Mouse (Mus musculus) megakaryocyte, embryonic 14.5 days (primary cell): ENCODE measurements at regions not wholly inside any gene's neighbourhood (a gene's known extent, or its start where the extent isn't known, plus 50 kb on each side); places are given as distances from the start of the nearest gene placed in this dataset.

Experiments used
- H3K27me3 ChIP-seq: replicated peaks from 2 replicates; pipeline ENCODE3; 2012; ENCODE audit warnings: inconsistent platforms
- H3K36me3 ChIP-seq: replicated peaks from 2 replicates; pipeline ENCODE3; 2012; ENCODE audit warnings: low read length, inconsistent platforms, mixed read lengths
- H3K4me1 ChIP-seq: 2 replicates; pipeline ENCODE4 v1.6.1; 2012; ENCODE audit warnings: inconsistent platforms
- H3K4me3 ChIP-seq: replicated peaks from 2 replicates; pipeline ENCODE3; 2012; ENCODE audit warnings: moderate library complexity, mild to moderate bottlenecking, inconsistent platforms
- H3K9me3 ChIP-seq: 2 replicates; pipeline ENCODE4 v1.6.1; 2012; ENCODE audit warnings: inconsistent platforms
- FLI1 ChIP-seq: IDR thresholded peaks from 2 replicates; pipeline ENCODE4 v1.6.1; 2012; ENCODE audit warnings: low read length, inconsistent platforms, mixed read lengths
- GATA1 ChIP-seq: IDR thresholded peaks from 3 replicates; pipeline ENCODE4 v1.6.1; 2012; ENCODE audit warnings: mixed read lengths, low read length, inconsistent platforms, borderline replicate concordance

DNA sequence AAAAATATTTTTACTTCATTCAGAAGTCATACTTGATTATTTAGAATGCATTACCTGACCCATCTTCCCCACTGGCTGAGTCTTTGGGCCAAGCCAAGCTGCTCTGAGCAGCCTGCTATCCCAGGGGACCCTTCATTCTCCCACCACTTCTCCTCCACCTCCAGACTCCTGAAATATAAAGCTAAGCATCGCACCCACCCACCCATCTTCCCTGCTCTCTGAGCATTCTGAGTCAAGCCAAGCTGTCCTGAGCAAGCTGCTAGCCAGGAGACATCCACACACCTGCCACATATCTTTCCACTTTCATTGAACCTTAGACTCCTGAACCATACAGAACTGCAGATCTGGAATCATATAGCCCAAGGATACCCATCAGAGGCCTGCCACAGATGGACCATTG lies 1456.2 kb upstream of the Adam24 start:
- no peaks in the 10 kb centered on the region for H3K36me3 ChIP-seq
- no peaks in the 10 kb centered on the region for H3K9me3 ChIP-seq
- H3K27me3 ChIP-seq: no peaks in the 10 kb centered on the region
- H3K4me3 ChIP-seq: no peak overlapping the region
- TF ChIP-seq GATA1 (no peak), FLI1 (no peak)
- H3K4me1 ChIP-seq: no peaks in the 10 kb centered on the region

DNA sequence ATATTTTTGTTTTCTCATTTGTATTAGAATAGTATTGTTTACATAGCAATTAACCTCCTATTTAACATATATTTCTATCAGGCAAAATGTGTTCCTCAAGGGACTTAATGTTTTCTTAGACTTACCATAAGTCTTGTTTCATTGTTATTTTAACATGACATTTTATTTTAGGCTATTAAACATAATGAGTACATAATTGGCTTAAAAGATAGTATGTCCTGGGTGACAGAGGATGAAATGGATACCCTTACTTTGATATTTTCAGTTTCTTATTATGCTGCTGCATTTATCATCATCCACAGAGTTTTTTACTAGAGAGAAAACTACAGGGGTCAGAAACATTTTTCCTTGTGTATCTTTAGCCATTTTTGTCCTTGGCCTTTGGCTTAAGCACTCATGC lies 1447.6 kb upstream of the Adam24 start:
- Histone ChIP-seq H3K27me3 (no peaks in the 10 kb centered on the region), H3K4me1 (no peaks in the 10 kb centered on the region), H3K4me3 (no peak overlapping the region), H3K9me3 (no peaks in the 10 kb centered on the region), H3K36me3 (no peaks in the 10 kb centered on the region)
- TF ChIP-seq FLI1: no peak
- TF ChIP-seq GATA1: no peak

DNA sequence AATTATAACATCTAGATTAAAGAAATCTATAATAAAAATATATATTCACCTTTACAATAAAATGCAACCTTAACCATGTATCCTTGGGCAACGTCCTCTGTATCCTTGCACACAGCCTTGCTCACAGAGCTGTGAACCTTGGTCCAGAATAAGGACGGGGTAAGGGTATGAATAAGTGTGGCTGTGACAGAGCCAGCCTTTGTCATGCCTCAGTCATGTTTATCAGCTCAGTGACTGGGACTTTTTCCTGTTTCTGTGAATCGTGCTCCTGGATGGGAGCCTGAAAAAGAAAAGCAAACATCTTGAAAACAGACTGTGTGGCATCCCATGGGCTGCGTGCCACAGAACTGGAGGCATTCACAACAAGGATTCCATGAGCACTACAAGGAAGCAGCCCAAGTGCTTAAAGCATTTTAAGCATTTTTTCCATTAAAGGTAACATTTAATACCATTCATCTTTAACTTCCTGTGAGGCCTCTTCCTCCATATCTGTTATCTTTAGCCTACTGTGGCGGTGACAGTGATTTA lies 1405.8 kb upstream of the Adam24 start:
- Histone ChIP-seq H3K4me3 (no peak overlapping the region), H3K36me3 (no peaks in the 10 kb centered on the region), H3K4me1 (no peaks in the 10 kb centered on the region), H3K9me3 (no peaks in the 10 kb centered on the region), H3K27me3 (no peaks in the 10 kb centered on the region)
- TF ChIP-seq GATA1 (no peak), FLI1 (no peak)

DNA sequence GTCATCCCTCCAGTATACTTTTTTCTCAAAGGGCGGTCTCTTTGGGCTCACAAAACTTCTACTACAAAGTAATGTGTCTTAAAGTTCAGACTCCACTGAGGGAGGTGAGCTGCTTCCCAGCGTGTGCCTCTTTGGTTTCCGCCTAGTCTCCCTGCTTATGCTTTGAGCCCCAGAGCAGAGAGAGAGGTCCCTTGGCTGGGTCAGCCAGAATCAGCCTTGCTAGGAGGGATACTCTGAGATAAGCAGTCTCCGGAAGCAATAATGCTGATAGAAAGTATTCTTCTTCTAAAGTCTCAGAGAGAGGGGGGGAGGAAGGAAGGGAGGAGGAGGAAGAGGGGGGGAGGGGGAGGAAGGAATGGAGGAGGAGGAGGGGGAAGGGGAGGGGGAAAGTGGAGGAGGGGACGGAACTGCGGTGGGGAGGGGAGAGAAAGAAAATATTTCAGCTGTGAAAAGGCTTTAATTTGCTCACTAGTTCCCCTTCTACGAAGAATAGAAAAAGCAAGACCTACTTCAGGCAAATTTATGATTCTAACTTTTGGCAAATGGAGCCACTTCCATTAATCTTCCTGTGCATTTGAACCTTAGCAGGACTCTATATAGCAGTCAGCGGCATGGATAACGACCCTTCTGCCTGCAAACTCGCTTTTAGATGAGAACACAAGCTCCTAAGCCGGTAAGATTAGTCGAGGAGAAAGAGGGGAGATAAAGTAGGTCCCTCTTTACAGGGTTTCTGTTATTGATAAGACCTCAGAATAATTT lies 1377.2 kb upstream of the Adam24 start:
- Histone ChIP-seq H3K4me1 (no peaks in the 10 kb centered on the region; the same call in 1 of the 2 replicates), H3K4me3 (peak overlapping the region; percentile 4), H3K36me3 (no peaks in the 10 kb centered on the region), H3K9me3 (no peaks in the 10 kb centered on the region), H3K27me3 (no peaks in the 10 kb centered on the region)
- TF ChIP-seq GATA1: no peak
- no peak for TF ChIP-seq FLI1

DNA sequence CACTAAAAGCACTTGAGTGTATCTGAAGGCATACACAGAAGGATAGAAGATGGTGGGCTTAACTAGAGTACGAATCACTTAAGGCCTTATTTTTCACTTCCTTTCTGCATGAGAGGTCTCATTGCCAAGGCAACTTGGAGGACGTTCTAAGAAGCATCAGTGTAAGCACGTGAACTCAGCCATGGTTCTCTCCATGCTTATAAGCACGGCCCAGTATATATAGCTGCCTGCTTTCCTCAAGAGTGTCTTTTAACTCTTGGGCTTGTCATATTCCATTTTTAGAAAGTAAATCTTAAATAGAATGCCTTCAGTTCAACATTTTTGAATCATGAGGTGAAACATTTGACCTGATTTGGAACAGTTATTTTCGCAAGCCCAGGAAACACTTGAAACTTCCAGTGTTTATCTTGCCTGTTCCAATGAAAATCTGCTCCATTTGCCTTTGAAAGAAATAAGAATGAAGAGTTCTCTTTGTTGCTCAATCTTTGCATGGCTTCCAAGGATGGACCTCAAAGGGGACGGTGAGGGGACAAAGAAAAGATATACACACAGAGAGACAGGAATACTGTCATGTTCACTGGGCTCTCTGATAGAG lies 1371.0 kb upstream of the Adam24 start:
- no peaks in the 10 kb centered on the region for H3K27me3 ChIP-seq
- H3K36me3 ChIP-seq: no peaks in the 10 kb centered on the region
- no peaks in the 10 kb centered on the region for H3K9me3 ChIP-seq
- H3K4me3 ChIP-seq: no peak overlapping the region
- H3K4me1 ChIP-seq: no peaks in the 10 kb centered on the region
- TF ChIP-seq FLI1 (no peak), GATA1 (no peak)

DNA sequence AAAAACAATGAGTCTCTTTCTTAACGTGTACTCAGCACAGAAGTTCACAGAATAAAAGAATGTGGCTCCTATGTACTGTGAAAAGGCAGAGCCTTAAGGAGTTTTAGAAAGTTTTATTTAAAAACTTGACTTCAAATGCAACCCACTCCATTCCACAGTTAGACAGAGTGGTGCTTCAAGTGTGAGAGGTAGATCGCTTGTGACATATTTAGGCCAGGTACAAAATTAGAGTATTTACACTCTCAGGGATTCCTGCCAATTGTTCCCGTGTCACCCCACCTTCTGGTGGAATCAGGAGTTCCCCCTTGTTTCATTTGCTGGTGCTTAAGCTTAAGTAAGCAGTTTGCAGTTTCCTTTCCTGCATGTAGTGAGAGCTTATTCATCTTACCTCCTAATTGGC lies 1361.0 kb upstream of the Adam24 start:
- TF ChIP-seq GATA1: no peak
- no peak for TF ChIP-seq FLI1
- Histone ChIP-seq H3K4me3 (no peak overlapping the region), H3K9me3 (no peaks in the 10 kb centered on the region), H3K27me3 (no peaks in the 10 kb centered on the region), H3K4me1 (no peaks in the 10 kb centered on the region), H3K36me3 (no peaks in the 10 kb centered on the region)

DNA sequence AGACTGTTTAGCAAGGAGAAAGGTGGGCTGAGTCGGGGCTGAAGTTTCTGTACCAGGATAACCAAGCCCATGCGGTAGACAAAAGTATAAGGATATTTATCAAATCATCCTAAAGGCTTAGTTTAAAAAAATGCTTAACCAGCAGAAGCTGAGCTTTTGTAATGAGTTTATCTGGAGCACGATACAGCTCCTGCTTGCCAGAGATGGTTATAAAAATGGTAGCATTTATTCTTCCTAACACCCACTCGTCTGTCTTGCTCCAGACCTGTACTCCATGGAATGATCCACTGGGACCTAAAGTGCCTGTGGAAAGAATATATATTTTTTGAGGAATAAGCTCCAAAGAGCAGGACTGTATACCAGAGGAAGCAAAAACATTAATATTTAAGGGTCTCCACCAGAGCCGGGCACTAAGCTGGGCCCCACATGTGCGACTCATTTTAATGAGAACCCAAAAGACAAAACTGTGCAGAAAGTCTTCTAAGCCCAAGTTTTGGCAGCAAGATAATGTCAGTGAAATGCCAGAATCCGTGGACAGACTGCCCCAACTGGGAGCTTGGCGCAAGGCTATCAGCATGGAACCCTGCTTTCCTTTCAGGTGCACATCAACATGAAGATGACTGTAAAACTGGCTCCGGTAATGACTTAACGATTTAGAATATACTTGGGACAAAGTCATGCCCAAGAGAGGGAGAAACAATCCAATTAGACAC lies 1359.2 kb upstream of the Adam24 start:
- no peaks in the 10 kb centered on the region for H3K9me3 ChIP-seq
- TF ChIP-seq FLI1: no peak
- TF ChIP-seq GATA1: no peak
- H3K4me3 ChIP-seq: no peak overlapping the region
- no peaks in the 10 kb centered on the region for H3K27me3 ChIP-seq
- H3K4me1 ChIP-seq: no peaks in the 10 kb centered on the region
- no peaks in the 10 kb centered on the region for H3K36me3 ChIP-seq

DNA sequence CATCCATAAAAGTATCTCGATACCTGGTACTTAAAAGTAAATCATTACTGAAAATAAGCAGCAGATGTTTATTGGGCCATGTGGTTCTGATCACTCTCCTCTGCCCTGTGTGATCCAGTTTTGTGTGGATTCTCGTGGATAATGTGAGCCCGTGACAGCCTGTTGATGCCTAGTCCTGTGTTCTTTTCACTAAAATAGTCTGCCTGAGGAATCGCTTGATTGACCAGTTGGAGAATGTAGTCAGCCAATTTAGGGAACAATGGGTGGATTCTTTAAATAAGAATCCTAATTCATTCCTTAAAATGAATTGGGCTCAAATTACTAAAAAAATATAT lies 1358.7 kb upstream of the Adam24 start:
- H3K4me3 ChIP-seq: no peak overlapping the region
- H3K4me1 ChIP-seq: no peaks in the 10 kb centered on the region
- H3K36me3 ChIP-seq: no peaks in the 10 kb centered on the region
- no peaks in the 10 kb centered on the region for H3K27me3 ChIP-seq
- TF ChIP-seq GATA1: no peak
- no peak for TF ChIP-seq FLI1
- no peaks in the 10 kb centered on the region for H3K9me3 ChIP-seq

DNA sequence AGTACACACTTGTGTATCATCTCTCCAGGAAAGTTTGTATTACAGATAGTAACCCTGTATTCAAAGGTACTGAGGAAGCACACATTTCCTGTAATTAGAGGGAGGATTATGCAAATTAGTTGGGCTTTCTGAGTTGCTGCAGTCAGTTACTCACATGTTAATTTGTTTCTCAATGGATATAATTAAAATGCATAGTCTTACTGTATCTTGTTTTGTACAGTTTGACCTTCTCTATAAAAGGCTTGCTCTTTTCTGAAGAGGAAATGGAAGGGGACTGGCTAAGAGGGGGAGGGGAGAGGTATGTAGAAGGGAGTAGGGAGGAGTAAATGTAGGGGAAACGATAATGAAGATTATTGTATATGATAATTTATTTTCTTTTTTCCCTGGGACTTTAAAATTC lies 1345.5 kb upstream of the Adam24 start:
- H3K4me3 ChIP-seq: no peak overlapping the region
- no peaks in the 10 kb centered on the region for H3K36me3 ChIP-seq
- H3K27me3 ChIP-seq: no peaks in the 10 kb centered on the region
- 0 out of 2 replicates have a peak, but pooled peaks cover 4% of the 10 kb centered on the region for H3K9me3 ChIP-seq
- TF ChIP-seq GATA1 (no peak), FLI1 (no peak)
- H3K4me1 ChIP-seq: no peaks in the 10 kb centered on the region

DNA sequence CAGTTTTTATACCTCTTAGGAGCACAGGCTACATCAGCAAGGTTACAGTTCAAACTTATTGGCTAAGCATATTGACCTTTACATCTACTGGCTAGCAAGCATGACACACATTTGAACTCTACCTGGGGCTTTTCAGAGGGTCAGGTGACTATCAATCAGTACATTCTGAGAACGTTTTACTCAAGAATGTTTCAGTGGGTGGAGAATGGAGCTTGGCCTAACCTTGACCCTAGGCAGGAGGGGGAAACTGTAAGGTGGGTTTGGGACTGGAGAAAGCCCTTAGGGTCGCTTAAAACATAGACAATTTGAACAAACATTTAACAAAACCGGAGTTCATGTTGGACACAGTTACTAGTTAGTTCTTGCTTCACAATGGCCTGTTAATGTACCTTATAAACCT lies 1330.1 kb upstream of the Adam24 start:
- Histone ChIP-seq H3K36me3 (no peaks in the 10 kb centered on the region), H3K4me1 (no peaks in the 10 kb centered on the region), H3K4me3 (no peak overlapping the region), H3K27me3 (no peaks in the 10 kb centered on the region), H3K9me3 (no peaks in the 10 kb centered on the region)
- TF ChIP-seq FLI1 (no peak), GATA1 (no peak)
